Mouse (Mus musculus) heart, embryonic 12.5 days (tissue): Measurements from ENCODE around the gene Actr8. TPM values are rescaled to one million over a fixed set of nuclear protein-coding genes. Genes with fewer than 3 reads are reported as not detected.

Experiments
- ATAC-seq: fragments of 200-750 bp; cut with Nextera tagmentation; 2 replicates; pipeline ENCODE4 v1.8.0; 2017; ENCODE audit warnings: moderate TSS enrichment, moderate library complexity; ENCODE audit not compliant: insufficient number of reproducible peaks, low FRiP score
- H3K27ac ChIP-seq: fragments of 300-500 bp; sonication (generic); 2 replicates; pipeline ENCODE4 v1.5.1; 2016; ENCODE audit warnings: mild to moderate bottlenecking, moderate library complexity; ENCODE audit not compliant: poor library complexity, severe bottlenecking
- H3K27me3 ChIP-seq: fragments of 300-500 bp; sonication (generic); replicated peaks from 2 replicates; pipeline ENCODE4 v1.6.1; 2016; ENCODE audit warnings: mild to moderate bottlenecking, moderate library complexity
- H3K36me3 ChIP-seq: fragments of 300-500 bp; sonication (generic); 2 replicates; pipeline ENCODE4 v1.6.1; 2016; ENCODE audit warnings: mild to moderate bottlenecking, moderate library complexity
- H3K4me1 ChIP-seq: fragments of 300-500 bp; sonication (generic); replicated peaks from 2 replicates; pipeline ENCODE4 v1.6.1; 2016; ENCODE audit warnings: mild to moderate bottlenecking
- H3K4me2 ChIP-seq: fragments of 300-500 bp; sonication (generic); 2 replicates; pipeline ENCODE4 v1.6.1; 2016; ENCODE audit warnings: mild to moderate bottlenecking, moderate library complexity
- H3K4me3 ChIP-seq: fragments of 300-500 bp; sonication (generic); 2 replicates; pipeline ENCODE4 v1.5.1; 2016; ENCODE audit warnings: mild to moderate bottlenecking
- H3K9ac ChIP-seq: fragments of 300-500 bp; sonication (generic); 2 replicates; pipeline ENCODE4 v1.6.1; 2016; ENCODE audit warnings: mild to moderate bottlenecking, moderate library complexity
- H3K9me3 ChIP-seq: fragments of 300-500 bp; sonication (generic); replicated peaks from 2 replicates; pipeline ENCODE4 v1.6.1; 2016; ENCODE audit warnings: mild to moderate bottlenecking, moderate library complexity
- WGBS: fragments of 180-500 bp; shearing (Covaris S2); methylation state at CpG from one replicate; pipeline ENCODE4 v1.1.7; 2016; 5-methylcytosine and 5-hydroxymethylcytosine counted together
- polyA plus RNA-seq: library from polyadenylated mRNA; unstranded; fragments of >200 nt; fragmentation: Nextera tagmentation; extraction: Ambion mirVana; gene quantifications from 2 replicates; pipeline ENCODE4 v1.2.1, GENCODE M21; 2016

The Actr8 gene
- polyA plus RNA-seq, 1 experiment from 2014 or later, result 51.8 TPM

- H3K4me1 ChIP-seq, result no peaks in the 10 kb centered on the region
- 0 out of 2 replicates have a peak, but pooled peaks cover 3% of the 10 kb centered on the region for H3K27me3 ChIP-seq
- H3K4me2 ChIP-seq, result no peak overlapping the region
- 94% methylated on average over 4 of the region's 4 CpGs for WGBS
- H3K4me3 ChIP-seq, result no peak overlapping the region
- H3K9me3 ChIP-seq, result no peaks in the 10 kb centered on the region
- H3K27ac ChIP-seq, result no peak overlapping the region
- no peaks in the 10 kb centered on the region for H3K36me3 ChIP-seq
- H3K9ac ChIP-seq, result no peak overlapping the region
- ATAC-seq, result no peak
Measured at GRCm38 (mm10) chr14:30018463-30018801, 40.3 kb downstream of the Actr8 start.

- Histone ChIP-seq H3K27me3 (0 out of 2 replicates have a peak, but pooled peaks cover 3% of the 10 kb centered on the region), H3K27ac (no peak overlapping the region), H3K4me1 (no peaks in the 10 kb centered on the region), H3K36me3 (no peaks in the 10 kb centered on the region), H3K9ac (no peak overlapping the region), H3K9me3 (no peaks in the 10 kb centered on the region), H3K4me2 (no peak overlapping the region), H3K4me3 (no peak overlapping the region)
- 86% methylated on average over 6 of the region's 6 CpGs for WGBS
- no peak for ATAC-seq
Measured at GRCm38 (mm10) chr14:30018846-30019245, 40.7 kb downstream of the Actr8 start.

- H3K4me1 ChIP-seq, result no peaks in the 10 kb centered on the region
- ATAC-seq, result no peak
- H3K36me3 ChIP-seq, result no peaks in the 10 kb centered on the region
- no peak overlapping the region for H3K4me3 ChIP-seq
- whole genome bisulfite sequencing, result 88% methylated on average over 8 of the region's 8 CpGs
- H3K9ac ChIP-seq, result no peak overlapping the region
- no peak overlapping the region for H3K27ac ChIP-seq
- H3K27me3 ChIP-seq, result 0 out of 2 replicates have a peak, but pooled peaks cover 3% of the 10 kb centered on the region
- no peak overlapping the region for H3K4me2 ChIP-seq
- no peaks in the 10 kb centered on the region for H3K9me3 ChIP-seq
Measured at GRCm38 (mm10) chr14:30019375-30019774, 41.2 kb downstream of the Actr8 start.

GRCm38 (mm10) chr14:30019792-30020575, 41.8 kb downstream of the Actr8 start:
- H3K4me1 ChIP-seq, result no peaks in the 10 kb centered on the region
- no peak overlapping the region for H3K9ac ChIP-seq
- 65% methylated on average over 9 of the region's 9 CpGs for whole genome bisulfite sequencing
- H3K4me2 ChIP-seq, result no peak overlapping the region
- H3K9me3 ChIP-seq, result no peaks in the 10 kb centered on the region
- no peak overlapping the region for H3K4me3 ChIP-seq
- no peak for ATAC-seq
- no peak overlapping the region for H3K27ac ChIP-seq
- H3K27me3 ChIP-seq, result 0 out of 2 replicates have a peak, but pooled peaks cover 3% of the 10 kb centered on the region
- H3K36me3 ChIP-seq, result no peaks in the 10 kb centered on the region

GRCm38 (mm10) chr14:30022471-30022870, 44.3 kb downstream of the Actr8 start:
- ATAC-seq, result no peak
- Histone ChIP-seq H3K36me3 (no peaks in the 10 kb centered on the region), H3K4me3 (no peak overlapping the region), H3K27me3 (no peaks in the 10 kb centered on the region), H3K27ac (no peak overlapping the region), H3K9ac (no peak overlapping the region), H3K9me3 (no peaks in the 10 kb centered on the region), H3K4me2 (no peak overlapping the region), H3K4me1 (no peaks in the 10 kb centered on the region)
- WGBS, result 84% methylated on average over 6 of the region's 6 CpGs

GRCm38 (mm10) chr14:30024387-30024786, 46.2 kb downstream of the Actr8 start:
- Histone ChIP-seq H3K27ac (no peak overlapping the region), H3K9ac (no peak overlapping the region), H3K4me3 (no peak overlapping the region), H3K9me3 (no peaks in the 10 kb centered on the region), H3K4me2 (no peak overlapping the region), H3K4me1 (no peaks in the 10 kb centered on the region), H3K27me3 (no peaks in the 10 kb centered on the region), H3K36me3 (no peaks in the 10 kb centered on the region)
- no peak for ATAC-seq
- WGBS, result 48% methylated on average over 7 of the region's 7 CpGs

- no peak overlapping the region for H3K9ac ChIP-seq
- H3K27ac ChIP-seq, result no peak overlapping the region
- WGBS, result 38% methylated on average over 2 of the region's 2 CpGs
- H3K4me3 ChIP-seq, result no peak overlapping the region
- no peak overlapping the region for H3K4me2 ChIP-seq
- H3K9me3 ChIP-seq, result no peaks in the 10 kb centered on the region
- H3K4me1 ChIP-seq, result no peaks in the 10 kb centered on the region
- H3K27me3 ChIP-seq, result no peaks in the 10 kb centered on the region
- H3K36me3 ChIP-seq, result no peaks in the 10 kb centered on the region
- no peak for ATAC-seq
Measured at GRCm38 (mm10) chr14:30027378-30027777, 49.2 kb downstream of the Actr8 start.

- H3K4me1 ChIP-seq, result no peaks in the 10 kb centered on the region
- no peak overlapping the region for H3K9ac ChIP-seq
- no peaks in the 10 kb centered on the region for H3K36me3 ChIP-seq
- H3K9me3 ChIP-seq, result no peaks in the 10 kb centered on the region
- no peak overlapping the region for H3K4me3 ChIP-seq
- no peak overlapping the region for H3K4me2 ChIP-seq
- H3K27ac ChIP-seq, result no peak overlapping the region
- ATAC-seq, result no peak
- no peaks in the 10 kb centered on the region for H3K27me3 ChIP-seq
- 63% methylated on average over 8 of the region's 8 CpGs for WGBS
Measured at GRCm38 (mm10) chr14:30033405-30033804, 55.3 kb downstream of the Actr8 start.

GRCm38 (mm10) chr14:30038431-30038830, 60.3 kb downstream of the Actr8 start:
- Histone ChIP-seq H3K4me2 (no peak overlapping the region), H3K9ac (no peak overlapping the region), H3K4me3 (no peak overlapping the region), H3K9me3 (no peaks in the 10 kb centered on the region), H3K27me3 (no peaks in the 10 kb centered on the region), H3K27ac (no peak overlapping the region), H3K36me3 (no peaks in the 10 kb centered on the region; the same call in 1 of the 2 replicates), H3K4me1 (no peaks in the 10 kb centered on the region)
- WGBS, result 87% methylated on average over 18 of the region's 18 CpGs
- no peak for ATAC-seq

GRCm38 (mm10) chr14:30039413-30039812, 61.3 kb downstream of the Actr8 start:
- no peak overlapping the region for H3K27ac ChIP-seq
- no peaks in the 10 kb centered on the region for H3K27me3 ChIP-seq
- H3K36me3 ChIP-seq, result no peaks in the 10 kb centered on the region; the same call in 1 of the 2 replicates
- H3K9me3 ChIP-seq, result no peaks in the 10 kb centered on the region
- H3K4me1 ChIP-seq, result no peaks in the 10 kb centered on the region
- H3K4me3 ChIP-seq, result no peak overlapping the region
- WGBS, result 61% methylated on average over 4 of the region's 4 CpGs
- H3K9ac ChIP-seq, result no peak overlapping the region
- H3K4me2 ChIP-seq, result no peak overlapping the region
- no peak for ATAC-seq

GRCm38 (mm10) chr14:30041836-30042235, 63.7 kb downstream of the Actr8 start:
- Histone ChIP-seq H3K4me3 (no peak overlapping the region), H3K9me3 (no peaks in the 10 kb centered on the region), H3K9ac (no peak overlapping the region), H3K4me1 (peaks cover 19% of the 10 kb centered on the region), H3K27me3 (no peaks in the 10 kb centered on the region), H3K27ac (no peak overlapping the region), H3K36me3 (no peaks in the 10 kb centered on the region; the same call in 1 of the 2 replicates), H3K4me2 (no peak overlapping the region)
- 86% methylated on average over 9 of the region's 9 CpGs for WGBS
- no peak for ATAC-seq
